Mouse (Mus musculus): ENCODE results near the gene Zfp777.

DNA sequence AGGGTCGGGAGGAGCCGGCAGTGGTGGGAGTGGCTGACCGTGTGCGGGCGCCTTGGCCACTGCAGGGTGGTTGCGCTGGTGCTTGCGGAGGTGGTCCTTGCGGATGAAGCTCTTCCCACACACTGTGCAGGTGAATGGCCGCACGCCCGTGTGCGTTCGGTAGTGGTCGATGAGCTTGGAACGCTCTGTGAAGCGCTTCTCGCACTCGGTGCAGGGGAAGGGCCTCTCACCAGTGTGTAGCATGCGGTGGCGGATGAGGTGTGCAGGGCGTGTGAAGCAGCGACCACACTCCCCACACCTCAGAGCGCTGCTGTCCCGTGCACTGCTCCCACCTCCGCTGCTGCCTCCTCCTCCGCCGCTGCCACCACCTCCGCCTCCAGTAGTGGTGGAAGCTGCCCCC is 15.2 kb upstream of the Zfp777 start:
- TF ChIP-seq TCF3 (IDR thresholded peaks at IDR 0.05; ENCODE audit: insufficient read length, low read depth) (no peak), POLR2A (IDR thresholded peaks at IDR 0.05; ENCODE audit: insufficient read length, low read depth) (no peak), MYOD1 (IDR thresholded peaks at IDR 0.05; ENCODE audit: control insufficient read depth in 1 of 3, insufficient read length in 2 of 3, low read depth in 2 of 3) (no peak), MAX (IDR thresholded peaks at IDR 0.05; ENCODE audit: low read depth) (no peak), CEBPB (IDR thresholded peaks at IDR 0.05; ENCODE audit: insufficient read depth, poor library complexity, severe bottlenecking) (no peak), SRF (IDR thresholded peaks at IDR 0.05; ENCODE audit: control insufficient read depth, insufficient read length, low read depth) (no peak)
